Mouse (Mus musculus) thymus, postnatal 36 days (tissue): ENCODE data around the gene Sorbs2.

Source experiments
- DNase-seq, 2 experiments: peaks; one replicate each; pipeline ENCODE4 v3.0.0; 2022; ENCODE audit warnings: mixed read lengths in 2 of 2

Sorbs2 gene

DNA sequence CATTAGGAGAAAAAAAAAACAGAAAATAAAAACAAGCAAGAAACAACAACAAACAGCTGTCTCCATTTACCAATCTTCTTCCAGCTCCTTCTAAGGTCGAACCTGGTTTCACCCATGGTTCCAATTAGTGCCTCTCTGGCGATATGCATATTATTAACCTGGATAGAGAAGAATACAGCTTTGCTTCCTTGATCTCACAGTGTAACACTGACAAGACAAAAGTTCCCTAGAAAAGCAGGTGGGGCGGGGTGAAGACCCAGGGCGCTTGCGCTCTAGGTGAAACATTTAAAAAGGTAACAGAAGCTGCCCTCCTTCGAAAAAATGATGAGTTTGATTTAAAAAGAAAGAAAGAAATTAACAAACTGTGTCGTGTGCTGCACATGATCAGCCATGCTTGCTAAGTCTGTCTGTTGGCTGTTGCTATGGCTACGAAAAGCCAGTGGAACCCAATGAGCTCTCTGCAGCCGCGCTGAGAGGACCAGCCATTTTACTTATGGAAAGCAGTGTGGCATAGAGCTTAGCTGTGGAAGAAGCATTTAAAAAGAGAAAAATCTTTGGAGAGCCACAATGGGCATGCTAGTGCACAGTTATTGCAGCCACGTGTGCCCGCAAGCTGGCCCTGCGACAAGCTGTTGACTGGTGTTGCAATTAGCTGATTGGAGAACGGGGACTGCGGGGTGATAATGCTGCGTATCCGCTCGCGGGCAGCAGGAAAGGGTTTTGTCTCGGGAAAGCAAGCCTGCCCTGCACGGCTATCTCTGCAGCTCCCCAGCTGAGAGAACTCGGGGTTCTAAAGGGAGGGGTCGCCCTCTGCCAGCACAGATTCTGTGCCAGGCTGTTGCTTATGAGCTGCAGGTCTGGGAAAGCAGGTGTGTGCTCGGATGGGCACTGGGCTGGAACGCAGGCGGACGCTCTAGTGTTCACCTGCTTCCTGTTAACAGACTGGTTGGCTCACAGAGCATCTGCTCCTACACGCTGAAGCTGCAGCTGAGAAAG is 120.0 kb downstream of the Sorbs2 start:
- DNase-seq, result no peak

DNA sequence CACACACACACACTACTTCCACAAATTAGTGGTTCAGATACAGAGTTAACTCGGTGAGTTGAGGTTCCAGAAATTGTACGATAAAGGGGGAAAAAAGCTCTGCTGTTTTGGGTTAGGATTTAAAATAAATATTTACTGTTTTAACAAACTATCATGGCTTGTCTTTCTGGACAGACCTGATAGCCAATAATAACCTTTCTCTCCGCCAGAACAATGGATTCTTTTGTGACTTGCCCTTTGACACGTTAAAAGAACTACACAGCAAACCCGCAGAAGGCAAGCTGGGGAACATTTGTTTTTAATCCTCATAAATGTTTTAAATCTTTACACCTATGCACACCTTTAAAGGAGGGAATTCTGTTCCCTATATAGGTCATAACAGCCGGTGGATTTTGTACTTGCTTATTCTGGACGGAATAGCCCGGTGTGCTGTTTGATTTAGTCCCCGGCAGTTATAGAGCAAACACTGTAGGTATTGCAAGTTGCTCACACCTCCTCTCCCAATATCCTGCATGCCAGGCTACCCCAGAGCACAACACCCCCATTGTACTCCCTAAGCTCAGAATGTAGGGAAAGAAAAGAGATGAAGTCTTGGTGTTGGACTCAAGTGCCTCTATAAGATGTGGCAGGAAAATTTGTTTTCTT is 121.0 kb downstream of the Sorbs2 start:
- DNase-seq, result no peak

DNA sequence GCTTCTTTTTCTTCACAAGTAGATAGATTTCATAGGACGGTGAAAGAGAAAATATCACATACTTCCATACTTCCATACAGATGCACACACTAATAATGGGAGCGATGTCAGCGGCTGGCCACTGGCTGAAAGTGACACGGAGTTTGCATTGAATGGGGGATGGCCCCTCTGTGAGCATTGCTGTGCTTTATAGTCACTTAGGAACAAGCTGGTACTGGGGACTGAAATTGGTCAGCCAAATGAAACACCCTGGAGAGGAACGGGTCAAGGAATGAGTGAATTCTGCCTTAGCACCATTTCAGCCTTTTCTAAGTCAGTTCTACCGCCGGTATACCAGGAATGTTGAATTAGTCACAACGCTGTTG is 121.5 kb downstream of the Sorbs2 start:
- no peak for DNase-seq

DNA sequence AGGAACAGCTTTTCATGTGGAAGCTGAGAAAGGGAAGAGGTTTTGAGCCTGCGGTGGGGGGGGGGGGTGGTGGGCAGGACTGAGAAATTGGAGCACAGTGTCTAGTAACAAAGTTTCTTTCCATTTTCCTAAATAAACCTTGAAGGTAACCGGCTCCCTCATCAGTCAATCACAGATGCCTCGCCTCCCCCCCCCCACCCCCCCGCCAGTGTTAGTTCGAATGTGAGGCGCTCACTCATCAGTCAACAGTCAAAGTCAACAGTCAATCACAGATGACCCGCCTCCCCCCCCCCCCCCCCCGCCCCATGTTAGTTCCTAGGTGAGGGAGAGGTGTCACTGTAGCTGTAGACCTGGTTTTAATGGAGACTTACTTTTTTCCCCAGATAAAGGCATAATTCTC is 123.4 kb downstream of the Sorbs2 start:
- no peak for DNase-seq

DNA sequence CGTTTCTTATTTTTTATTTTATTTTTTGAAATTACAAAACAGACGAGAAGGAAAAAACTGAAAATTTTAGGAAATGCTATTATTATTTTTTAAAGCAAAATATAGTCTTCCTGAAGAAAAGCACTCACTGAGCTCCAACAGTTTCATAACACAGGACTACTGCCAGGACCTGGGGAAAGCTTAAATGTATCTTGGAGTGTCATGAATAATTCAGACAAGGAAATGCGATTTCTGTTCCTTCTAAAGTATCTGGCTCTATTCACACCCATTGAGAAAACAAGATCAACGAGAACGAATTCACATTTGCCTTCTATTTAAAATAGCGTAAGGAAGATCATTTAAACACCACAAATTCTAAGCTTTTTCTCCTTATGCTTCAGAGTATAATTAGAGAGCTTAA is 127.6 kb downstream of the Sorbs2 start:
- DNase-seq, result no peak

DNA sequence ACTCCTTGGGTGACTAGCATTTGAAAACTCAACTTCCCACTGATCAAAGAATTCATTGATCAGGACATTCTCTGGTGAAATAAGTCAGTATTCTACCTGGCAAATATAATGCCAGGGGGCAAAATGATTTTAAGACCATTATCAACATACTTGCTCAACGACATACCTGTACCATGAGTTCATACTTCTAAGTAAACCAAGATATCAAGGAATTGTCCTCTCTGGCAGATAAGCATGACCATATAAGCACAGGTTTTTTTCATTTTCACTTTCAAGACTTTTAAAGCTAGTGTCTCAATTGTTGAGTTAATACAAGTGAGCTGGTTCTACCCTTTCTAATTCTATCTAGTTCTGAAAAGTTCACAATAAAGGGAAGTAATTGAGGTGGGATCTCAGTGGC is 130.2 kb downstream of the Sorbs2 start:
- no peak for DNase-seq

DNA sequence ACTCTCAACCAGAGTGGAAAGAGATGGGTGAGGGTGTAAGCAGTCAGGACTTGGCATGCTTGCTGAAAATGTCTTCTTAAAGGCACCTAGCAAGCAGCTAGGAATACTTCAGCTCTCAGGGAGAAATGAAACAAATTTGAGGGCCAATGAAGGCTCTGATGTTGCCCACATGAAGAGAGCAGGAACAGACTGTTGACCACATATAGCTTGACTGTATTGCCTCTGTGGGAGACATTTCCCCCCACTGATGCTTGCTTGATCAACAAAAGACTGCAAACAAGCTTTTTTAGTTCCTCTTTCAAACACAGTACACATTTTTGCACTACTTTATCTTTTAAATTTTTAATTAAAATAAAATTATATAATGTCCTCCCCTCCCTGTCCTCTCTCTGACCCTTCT is 131.9 kb downstream of the Sorbs2 start:
- no peak for DNase-seq

DNA sequence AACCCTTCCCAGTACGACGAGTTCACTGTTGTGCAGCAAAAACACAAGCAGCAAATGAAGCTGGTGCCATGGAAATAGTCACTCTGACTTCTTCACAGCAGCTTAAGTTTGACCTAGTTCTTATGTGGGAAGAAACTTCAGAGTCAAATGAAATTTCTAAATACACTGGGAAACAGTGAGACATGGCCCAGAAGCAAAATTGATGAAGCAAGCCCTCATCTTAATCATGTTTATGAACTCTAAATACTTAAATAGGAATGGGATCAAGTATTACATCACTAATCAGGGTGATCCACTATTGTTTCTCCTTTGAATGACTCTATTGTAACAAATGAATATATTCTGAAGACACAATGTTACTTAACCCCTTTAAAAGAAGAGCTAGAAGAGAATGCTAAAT is 137.1 kb downstream of the Sorbs2 start:
- no peak for DNase-seq

DNA sequence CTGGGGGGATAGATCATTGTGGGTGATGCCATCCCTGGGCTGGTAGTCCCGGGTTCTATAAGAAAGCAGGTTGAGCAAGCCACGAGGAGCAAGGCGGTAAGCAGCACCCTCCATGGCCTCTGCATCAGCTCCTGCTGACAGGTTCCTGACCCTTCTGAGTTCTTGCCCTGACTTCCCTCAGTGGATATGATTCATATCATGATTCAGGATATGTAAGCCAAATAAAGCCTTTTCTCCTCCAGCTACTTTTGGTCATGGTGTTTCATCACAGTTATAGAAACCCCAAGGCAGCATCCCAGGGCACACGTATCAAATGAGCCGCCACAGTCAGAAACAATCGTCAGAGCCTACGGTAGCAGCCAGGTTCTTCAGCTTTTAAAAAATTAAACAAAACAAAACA is 141.5 kb downstream of the Sorbs2 start:
- DNase-seq, result no peak

DNA sequence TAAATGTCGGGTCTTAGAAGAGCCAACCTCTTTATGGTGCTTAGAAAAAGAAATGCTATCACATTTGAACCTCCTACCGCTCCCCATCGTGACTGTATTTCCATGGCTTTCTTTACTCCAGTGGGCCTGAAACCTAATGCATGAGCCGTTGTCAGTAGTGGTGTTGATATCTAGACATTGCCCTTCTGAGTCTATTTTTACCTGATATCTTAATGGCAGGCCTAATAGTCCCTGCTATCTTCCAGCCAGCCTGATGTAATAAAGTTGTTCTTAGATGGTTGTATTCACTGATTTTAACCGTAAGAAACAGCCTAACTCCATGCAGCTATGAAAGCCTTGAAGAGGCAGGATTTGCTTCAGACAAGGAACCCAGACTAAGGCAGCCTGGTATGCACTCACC is 142.4 kb downstream of the Sorbs2 start:
- no peak for DNase-seq

DNA sequence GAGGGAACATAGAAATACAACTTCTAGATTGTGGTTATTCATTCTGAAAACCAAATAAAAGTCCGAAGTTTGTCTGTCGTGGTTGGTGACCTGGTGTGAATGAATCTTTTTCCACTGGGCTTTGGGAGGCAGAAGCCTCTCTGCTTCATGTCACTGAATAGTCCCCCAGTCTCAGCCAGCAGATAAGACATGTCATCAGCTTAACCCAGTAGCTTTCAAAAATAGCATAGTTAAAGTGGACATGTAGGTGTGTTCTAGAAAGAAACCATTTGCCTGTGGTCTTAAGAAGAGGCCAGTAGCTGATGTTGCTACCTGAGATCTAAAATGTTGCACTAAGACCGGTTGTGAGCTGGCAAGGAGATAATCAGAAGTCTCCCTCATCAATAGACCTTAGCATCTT is 150.4 kb downstream of the Sorbs2 start:
- DNase-seq, result no peak

DNA sequence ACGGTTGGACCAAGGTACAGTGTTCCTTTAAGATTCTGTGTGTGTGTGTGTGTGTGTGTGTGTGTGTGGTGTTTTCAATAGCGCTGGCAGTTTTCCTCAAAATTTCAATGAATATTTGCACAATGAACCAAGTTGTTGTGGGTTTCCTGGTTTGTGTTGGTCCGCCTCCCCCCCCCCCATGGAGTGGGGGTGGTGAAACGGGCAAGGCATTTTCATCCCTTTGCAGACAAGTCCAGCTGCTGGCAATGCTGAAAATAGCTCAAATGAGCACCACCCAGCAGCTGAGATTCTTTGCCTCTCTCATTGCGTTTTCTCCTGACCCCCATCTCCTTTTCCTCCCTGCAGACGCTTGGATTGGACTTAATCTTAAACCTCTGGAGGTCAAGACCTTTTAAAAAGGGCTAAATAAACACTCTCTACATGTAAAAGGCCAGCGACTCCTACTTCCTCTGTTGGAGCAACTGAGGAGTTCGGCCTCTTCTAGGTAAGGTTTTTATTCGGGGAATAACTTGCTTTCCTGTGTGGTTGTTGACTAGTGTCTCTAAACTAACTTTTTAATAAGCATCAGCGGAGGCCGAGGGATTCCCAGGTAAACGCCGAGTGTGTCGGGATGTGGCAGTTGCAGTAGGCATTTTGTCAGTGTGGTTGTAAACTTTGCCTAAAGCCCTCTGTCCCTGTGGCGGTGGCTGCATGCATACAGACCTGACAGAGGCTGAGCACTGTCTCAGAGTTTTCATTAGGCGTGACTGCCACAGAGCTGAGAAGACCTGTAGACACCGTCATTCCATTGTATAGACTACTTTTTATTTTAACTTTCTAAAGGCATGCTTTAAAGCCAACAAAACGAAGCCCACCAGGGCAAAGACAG is 151.1 kb downstream of the Sorbs2 start:
- no peak for DNase-seq

DNA sequence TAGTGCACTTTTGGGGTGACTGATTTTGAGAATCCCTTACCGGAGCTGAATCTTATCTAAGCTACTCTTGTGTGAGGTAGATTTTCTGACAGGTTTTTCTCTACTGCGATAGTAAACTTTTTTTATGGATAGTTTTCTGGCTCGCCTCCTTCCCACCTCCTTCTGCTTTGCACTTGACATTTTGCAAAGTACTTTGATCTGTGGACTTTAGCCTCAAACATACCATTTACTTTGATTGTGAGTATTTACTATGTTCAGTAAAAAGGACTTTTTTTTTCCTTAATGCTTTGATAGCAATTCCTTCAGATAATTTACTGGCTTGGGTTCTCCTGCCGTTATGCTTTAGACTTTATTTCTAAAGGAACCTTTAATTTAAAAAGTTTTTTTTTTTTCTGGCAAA is 151.9 kb downstream of the Sorbs2 start:
- no peak for DNase-seq

DNA sequence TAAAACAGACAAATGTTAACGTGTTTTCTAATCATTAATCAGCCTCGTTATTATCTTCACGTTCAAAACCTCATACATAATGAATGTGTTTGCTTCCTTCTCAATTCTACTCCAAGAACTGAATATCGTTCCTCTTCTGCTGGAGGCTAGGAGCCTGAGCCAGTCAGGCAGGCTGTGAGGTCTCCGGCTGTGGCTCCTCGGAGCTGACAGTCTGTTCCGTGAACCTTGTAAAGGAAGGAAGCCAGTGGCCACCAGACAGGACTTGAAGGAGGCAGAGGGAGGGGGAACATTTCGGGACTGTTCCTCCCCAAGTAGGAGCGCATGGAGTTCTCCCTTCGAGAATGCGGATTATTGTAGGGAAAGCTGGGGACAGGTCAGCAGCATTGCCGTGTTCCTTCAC is 153.0 kb downstream of the Sorbs2 start:
- DNase-seq, result no peak

DNA sequence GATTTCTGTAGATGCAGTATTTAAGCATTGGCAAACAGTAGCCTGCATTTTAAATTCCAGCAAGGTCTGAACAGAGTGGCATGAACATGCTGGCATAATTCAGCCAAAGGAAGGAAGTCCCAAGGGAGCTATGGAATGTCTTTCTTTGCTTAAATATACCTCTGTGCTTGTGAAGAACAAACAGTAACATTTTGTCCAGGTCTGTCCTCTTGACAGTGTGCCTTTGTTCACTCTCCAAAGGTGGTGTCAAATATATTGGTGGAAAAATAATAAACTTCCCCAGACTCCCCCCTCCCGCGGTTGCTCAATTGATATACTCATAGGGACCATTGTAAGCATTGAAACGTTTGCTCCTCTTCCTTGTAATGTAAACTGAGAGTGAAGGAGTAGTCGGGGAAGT is 154.0 kb downstream of the Sorbs2 start:
- DNase-seq, result no peak

DNA sequence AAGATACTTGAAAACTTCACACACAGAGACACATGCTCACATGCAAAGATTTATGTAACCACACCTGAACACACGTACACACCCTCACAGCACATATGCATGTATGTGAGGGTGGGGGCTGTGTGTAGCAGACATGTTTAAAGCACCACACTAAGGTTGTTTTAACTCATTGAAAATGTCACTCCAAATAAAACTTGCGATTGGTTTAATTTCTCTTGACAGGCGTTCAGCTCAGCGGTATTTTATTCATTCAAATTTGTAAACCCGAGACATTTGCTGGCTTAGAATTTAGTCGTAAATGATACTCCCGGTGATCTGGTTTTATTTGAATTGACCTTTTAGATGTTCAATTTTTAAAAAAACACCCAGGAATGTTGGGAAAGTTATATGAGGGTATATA is 158.6 kb downstream of the Sorbs2 start:
- no peak for DNase-seq

DNA sequence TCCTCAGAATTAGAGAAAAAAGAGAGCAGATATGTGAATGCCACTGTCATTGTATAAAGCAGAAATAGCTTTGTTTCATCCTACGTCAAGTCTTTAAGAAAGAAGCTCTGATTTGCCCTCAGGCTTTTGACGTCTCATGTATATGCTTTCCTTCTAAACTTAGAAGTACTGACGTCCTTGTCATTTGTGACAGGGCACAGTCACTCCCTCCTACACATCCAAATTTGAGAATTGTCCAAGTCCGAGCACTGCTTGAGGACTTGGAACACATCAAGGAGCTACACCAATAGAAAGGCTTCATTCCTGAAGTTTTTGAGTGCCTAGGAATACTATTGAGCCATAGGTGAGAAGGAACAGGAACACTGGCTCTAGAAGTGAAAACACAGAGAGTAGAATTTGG is 165.6 kb downstream of the Sorbs2 start:
- no peak for DNase-seq

DNA sequence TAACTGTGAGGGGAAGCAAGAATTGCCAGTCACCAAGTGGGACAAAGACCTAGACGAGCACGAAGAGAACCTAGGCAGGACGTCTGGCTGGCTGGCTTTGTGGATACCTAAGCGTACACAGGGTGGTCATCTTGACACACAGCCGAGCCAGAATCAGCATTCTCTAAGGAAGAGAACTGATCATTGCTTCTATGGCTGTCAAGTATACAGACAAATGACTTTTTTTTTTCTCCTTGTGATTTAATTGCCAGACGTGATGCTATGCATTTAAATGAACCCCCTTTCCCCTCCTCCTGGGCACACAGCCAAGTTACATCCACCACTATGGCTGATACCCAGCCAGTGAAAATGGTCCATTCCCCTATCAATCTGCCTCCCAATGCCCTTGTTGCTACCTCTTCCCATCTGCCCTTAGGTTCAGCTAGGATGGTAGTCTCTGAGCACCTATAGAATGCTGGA is 168.3 kb downstream of the Sorbs2 start:
- no peak for DNase-seq

DNA sequence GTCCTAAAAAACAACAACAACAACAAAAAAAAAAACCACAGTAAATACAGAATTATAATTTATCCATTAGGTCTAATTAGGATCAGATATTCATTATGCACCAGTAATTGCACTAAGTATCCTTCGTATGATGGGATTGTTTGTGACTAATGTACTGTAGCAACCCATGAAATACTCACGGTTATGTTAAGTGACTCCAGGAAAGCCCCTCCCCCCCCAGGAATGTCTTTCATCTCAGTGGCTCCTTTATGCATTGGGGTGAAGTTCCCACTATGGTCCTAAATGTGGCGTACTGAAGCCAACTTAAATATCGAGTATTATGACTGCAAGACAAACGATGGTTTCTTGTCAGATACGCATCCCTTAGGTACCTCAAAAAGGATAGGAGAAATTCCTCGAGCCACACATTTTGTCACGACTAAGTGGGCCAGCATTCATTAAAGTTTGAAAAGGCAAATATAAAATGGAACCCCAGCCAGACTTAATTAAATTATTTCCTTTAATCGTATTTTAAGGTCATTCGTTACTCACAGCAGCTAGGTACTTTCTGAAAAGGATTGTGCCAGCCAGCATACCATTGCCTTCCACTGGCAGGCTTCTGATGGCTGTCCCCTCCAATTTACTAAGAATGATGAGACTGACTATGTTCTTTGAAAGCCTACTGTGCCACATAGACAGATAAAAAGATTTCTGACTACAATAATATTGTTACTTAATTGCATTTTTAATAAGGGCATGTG is 169.7 kb downstream of the Sorbs2 start:
- no peak for DNase-seq

DNA sequence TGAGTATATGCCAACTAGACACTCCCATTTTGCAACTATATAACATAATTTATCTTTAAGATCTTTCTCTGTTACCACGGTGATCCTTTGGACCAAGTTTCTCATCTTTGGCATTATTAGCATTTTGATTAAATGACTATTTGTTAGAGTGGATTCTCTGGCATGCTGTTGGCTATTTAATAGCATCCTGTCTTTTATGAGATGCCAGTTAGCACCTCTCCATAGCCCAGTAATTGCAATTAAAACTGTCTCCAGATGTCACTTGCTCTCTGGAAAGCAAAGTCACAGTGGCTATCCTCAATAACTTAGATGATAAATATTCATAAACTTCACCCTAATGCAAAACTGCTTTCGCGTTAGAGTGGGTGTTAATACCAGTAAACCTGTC is 170.3 kb downstream of the Sorbs2 start:
- no peak for DNase-seq

DNA sequence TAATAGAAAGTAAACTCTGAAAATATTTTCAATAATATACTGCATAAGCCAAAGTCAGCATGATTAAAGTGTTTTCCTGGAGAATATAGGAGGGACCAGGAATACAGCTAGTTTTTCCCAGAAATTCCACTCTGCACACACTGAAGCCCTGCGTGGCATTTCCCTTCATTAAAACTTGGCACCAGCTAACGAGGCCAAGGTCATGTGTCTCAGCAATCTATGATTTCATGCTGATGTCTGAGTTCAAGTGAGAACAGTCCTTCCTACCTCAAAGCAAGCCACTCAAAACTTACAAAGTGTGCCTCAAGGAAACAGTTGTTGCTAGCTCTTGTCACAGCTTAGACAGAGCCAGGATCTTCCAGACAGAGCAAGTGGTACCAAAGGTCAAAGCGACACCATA is 173.6 kb downstream of the Sorbs2 start:
- DNase-seq, result no peak

DNA sequence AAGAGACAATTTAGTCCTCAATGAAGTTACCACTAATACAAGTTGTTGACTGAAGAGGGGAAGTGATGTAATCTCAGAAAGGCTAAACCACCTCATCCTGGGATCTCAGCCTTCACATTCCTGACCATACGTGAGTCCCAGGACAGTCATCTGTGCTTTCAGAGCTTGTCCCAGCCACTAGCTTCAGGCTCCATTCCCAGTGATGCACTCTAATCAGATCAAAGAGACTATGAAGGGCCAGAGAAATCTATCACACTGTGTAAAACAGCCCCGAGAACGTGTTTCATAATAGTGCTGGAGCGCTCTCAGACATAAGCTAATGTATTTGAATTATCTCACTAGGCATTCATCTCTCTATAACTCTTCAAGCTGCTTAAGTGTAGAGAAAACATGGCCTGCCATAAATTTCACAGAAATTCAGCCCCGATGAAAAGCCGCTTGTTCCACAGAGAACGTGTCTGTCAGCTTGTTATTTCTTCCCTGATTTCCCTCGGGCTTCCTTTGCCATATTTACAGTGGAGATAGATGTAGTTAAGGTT is 175.3 kb downstream of the Sorbs2 start:
- no peak for DNase-seq
